Mouse (Mus musculus) embryonic facial prominence, embryonic 13.5 days (tissue): ENCODE measurements around the gene Cabcoco1. TPM values are rescaled to one million over a fixed set of nuclear protein-coding genes. Genes with fewer than 3 reads are reported as not detected.
A peak's percentile ranks its signal among the peaks of the same experiment; 100 is the strongest.

Experiments used
- ATAC-seq: fragments of 200-750 bp; cut with Nextera tagmentation; 2 replicates; pipeline ENCODE4 v1.8.0; 2017; ENCODE audit warnings: low read depth; ENCODE audit not compliant: insufficient number of reproducible peaks, insufficient read depth, low FRiP score, low TSS enrichment
- H3K27ac ChIP-seq: fragments of 300-500 bp; sonication (generic); 2 replicates; pipeline ENCODE4 v1.5.1; 2015; ENCODE audit warnings: moderate library complexity, mild to moderate bottlenecking, inconsistent platforms
- H3K27me3 ChIP-seq: fragments of 300-500 bp; sonication (generic); 2 replicates; pipeline ENCODE4 v1.6.1; 2015; ENCODE audit warnings: mild to moderate bottlenecking, inconsistent platforms
- H3K36me3 ChIP-seq: fragments of 300-500 bp; sonication (generic); 2 replicates; pipeline ENCODE4 v1.6.1; 2015; ENCODE audit warnings: mild to moderate bottlenecking, inconsistent platforms
- H3K4me1 ChIP-seq: fragments of 300-500 bp; sonication (generic); 2 replicates; pipeline ENCODE4 v1.6.1; 2015; ENCODE audit warnings: inconsistent platforms
- H3K4me2 ChIP-seq: fragments of 300-500 bp; sonication (generic); 2 replicates; pipeline ENCODE4 v1.6.1; 2015; ENCODE audit warnings: moderate library complexity, mild to moderate bottlenecking, inconsistent platforms
- H3K4me3 ChIP-seq: fragments of 300-500 bp; sonication (generic); 2 replicates; pipeline ENCODE4 v1.5.1; 2015; ENCODE audit warnings: mild to moderate bottlenecking, inconsistent platforms
- H3K9ac ChIP-seq: fragments of 300-500 bp; sonication (generic); 2 replicates; pipeline ENCODE4 v1.6.1; 2015; ENCODE audit warnings: mild to moderate bottlenecking, inconsistent platforms
- H3K9me3 ChIP-seq: fragments of 300-500 bp; sonication (generic); 2 replicates; pipeline ENCODE4 v1.6.1; 2016; ENCODE audit warnings: inconsistent platforms
- WGBS: fragments of 180-500 bp; shearing (Covaris S2); methylation state at CpG from one replicate; pipeline ENCODE4 v1.1.7; 2015; ENCODE audit warnings: mixed read lengths; 5-methylcytosine and 5-hydroxymethylcytosine counted together
- polyA plus RNA-seq: library from polyadenylated mRNA; unstranded; fragments of >200 nt; fragmentation: Nextera tagmentation; extraction: Ambion mirVana; gene quantifications from 2 replicates; pipeline ENCODE4 v1.2.1, GENCODE M21; 2015

The Cabcoco1 gene
- polyA plus RNA-seq, 1 experiment from 2014 or later = 2.1 TPM

DNA sequence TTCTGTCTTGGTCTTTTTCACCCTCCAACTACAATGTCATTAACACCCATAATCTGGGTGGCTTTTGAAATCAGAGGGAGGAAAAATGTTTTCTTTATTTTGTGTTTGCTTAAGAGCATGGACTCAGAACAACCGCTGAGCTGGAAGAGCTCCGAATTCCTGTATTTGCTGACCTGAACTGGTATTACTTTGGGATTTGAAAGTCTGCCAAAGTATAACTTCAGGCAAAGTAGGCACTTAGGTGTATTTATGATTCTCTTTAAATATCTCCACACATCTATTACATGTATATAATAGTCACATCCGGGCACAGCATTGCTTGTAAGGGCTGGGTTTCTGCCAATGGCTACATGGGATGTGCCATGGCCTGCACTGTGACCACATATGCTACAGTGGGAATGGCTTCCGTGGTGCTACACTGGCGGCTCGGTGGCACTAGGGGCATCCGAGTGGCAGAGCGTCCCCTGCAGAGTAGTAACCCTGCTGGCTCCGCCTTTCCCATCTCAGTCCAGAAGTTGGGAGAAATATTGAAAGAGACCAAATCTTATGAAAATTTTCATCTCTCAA is 37.0 kb downstream of the Cabcoco1 start:
- H3K4me2 ChIP-seq = no peak overlapping the region
- H3K4me3 ChIP-seq = no peak overlapping the region
- H3K27ac ChIP-seq = no peak overlapping the region
- 0 out of 2 replicates have a peak, but pooled peaks have one; percentile 37 for ATAC-seq
- no peaks in the 10 kb centered on the region for H3K9me3 ChIP-seq
- 82% methylated on average over 9 of the region's 9 CpGs for WGBS
- no peaks in the 10 kb centered on the region for H3K27me3 ChIP-seq
- peaks cover 17% of the 10 kb centered on the region; the same call in 1 of the 2 replicates for H3K4me1 ChIP-seq
- H3K36me3 ChIP-seq = no peaks in the 10 kb centered on the region
- H3K9ac ChIP-seq = no peak overlapping the region

DNA sequence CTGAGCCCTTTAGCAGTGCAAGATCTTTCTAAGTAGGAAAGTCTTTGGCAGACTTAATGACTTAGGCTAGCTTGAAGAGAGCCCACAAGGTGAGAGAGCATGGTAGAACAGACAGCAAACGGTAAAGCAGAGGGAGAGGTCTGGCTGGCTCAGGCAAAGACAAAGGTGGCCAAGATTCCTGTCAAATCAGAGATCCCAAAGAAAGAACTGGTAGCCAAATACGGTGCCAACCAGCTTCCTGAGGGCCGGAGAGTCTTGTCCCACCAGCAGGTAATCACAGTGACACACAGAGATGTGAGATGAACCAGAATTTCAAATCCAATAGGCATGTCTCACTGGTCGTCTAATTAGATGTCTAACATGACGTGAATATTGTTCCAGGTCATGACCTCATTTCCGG is 40.6 kb downstream of the Cabcoco1 start:
- WGBS = 73% methylated on average over 6 of the region's 6 CpGs
- H3K4me2 ChIP-seq = no peak overlapping the region
- H3K27ac ChIP-seq = no peak overlapping the region
- H3K4me1 ChIP-seq = peaks cover 8% of the 10 kb centered on the region; the same call in 1 of the 2 replicates
- no peaks in the 10 kb centered on the region for H3K9me3 ChIP-seq
- H3K27me3 ChIP-seq = no peaks in the 10 kb centered on the region
- no peaks in the 10 kb centered on the region for H3K36me3 ChIP-seq
- no peak for ATAC-seq
- no peak overlapping the region for H3K4me3 ChIP-seq
- H3K9ac ChIP-seq = no peak overlapping the region

DNA sequence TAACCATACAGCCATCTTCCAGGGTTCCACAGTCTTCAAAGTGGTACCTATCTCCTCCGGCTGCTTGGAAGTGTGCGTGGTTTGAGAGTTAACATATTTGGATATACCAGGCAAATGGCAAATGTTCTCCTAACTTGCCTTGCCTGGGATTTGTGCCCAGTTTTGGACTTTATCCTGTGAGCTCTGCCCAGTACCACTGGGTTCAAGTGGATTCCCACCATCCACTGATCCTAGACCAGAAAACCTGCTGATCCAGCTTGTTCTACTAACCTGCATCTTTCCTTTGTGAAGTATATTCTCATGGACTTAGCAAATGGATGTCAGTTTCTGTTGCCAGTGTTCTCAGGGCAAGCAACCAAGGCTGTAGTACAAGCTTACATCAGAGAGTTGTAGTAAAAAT is 46.5 kb downstream of the Cabcoco1 start:
- H3K4me1 ChIP-seq = peaks cover 18% of the 10 kb centered on the region
- ATAC-seq = no peak
- no peak overlapping the region for H3K4me2 ChIP-seq
- H3K4me3 ChIP-seq = no peak overlapping the region
- H3K9me3 ChIP-seq = no peaks in the 10 kb centered on the region
- H3K27ac ChIP-seq = no peak overlapping the region
- WGBS = 91% methylated on average over 2 of the region's 2 CpGs
- H3K27me3 ChIP-seq = no peaks in the 10 kb centered on the region
- no peaks in the 10 kb centered on the region for H3K36me3 ChIP-seq
- no peak overlapping the region for H3K9ac ChIP-seq

DNA sequence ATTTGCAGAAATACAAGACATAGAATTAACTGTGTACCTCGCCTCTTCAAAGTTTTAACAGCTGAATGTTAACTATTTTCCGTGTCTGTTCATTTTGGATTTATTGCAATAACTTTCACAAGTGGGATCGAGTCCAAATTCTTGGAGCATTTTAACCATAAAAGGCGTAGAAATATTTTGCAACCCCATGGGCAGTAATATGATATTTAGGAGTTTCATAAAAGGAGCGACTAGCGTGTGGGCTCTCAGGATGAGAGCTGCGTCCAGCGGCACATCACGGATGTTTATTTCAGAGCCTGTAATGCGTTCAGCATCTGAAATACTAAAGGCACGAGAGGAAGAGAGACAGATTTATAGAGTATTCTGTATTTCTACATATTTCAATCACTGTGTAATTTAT is 50.1 kb downstream of the Cabcoco1 start:
- ATAC-seq = no peak
- WGBS = 17% methylated on average over 11 of the region's 11 CpGs
- H3K27me3 ChIP-seq = no peaks in the 10 kb centered on the region
- H3K4me3 ChIP-seq = no peak overlapping the region
- H3K36me3 ChIP-seq = no peaks in the 10 kb centered on the region
- peak overlapping the region; percentile 33 for H3K4me2 ChIP-seq
- H3K9me3 ChIP-seq = no peaks in the 10 kb centered on the region
- peaks cover 22% of the 10 kb centered on the region for H3K4me1 ChIP-seq
- H3K9ac ChIP-seq = no peak overlapping the region
- H3K27ac ChIP-seq = peak overlapping the region; percentile 76

DNA sequence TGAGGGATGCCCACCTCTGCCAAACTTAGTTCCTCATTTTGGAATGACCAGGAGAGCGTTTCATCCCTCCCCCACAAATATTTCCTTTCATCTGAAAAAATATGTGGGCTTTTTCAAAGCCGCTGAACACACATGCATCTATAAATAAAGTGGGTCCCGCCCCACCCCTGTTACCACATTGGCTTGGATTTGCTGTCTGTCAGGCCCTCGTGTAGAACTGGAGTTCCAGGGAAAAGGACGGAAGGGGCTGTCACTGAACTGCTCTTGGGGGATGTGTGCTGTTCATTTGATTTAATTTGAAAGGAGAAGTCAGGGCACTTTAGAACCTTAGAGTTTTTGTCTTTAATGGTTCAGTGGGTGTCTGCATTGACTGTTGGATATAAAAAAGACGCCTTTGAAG is 50.9 kb downstream of the Cabcoco1 start:
- WGBS = 35% methylated on average over 6 of the region's 6 CpGs

DNA sequence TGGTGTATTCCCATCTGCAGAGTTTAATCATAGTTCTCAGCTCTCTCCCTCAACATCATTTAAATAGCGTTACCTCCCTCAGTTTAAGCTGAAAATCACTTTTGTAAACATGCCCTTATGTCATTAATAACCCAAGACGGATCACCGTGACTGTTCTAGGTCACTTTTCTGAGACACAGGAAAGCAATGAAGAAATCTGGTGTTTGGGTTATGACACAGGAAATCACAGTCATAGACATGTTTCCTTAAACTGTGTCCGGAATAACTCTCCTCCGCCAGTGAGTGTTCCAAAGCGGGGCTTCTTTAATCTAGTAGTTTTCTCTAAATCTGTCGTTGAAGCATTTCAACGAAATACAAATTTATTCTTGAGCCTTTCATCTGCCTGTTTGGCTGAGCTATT is 68.9 kb downstream of the Cabcoco1 start:
- Histone ChIP-seq H3K9ac (no peak overlapping the region), H3K36me3 (no peaks in the 10 kb centered on the region), H3K4me1 (no peaks in the 10 kb centered on the region), H3K27me3 (no peaks in the 10 kb centered on the region), H3K4me3 (no peak overlapping the region), H3K9me3 (no peaks in the 10 kb centered on the region), H3K27ac (no peak overlapping the region), H3K4me2 (no peak overlapping the region)
- WGBS = 73% methylated on average over 8 of the region's 8 CpGs
- ATAC-seq = no peak

More for the DNA sequence above, 50.9 kb downstream of the Cabcoco1 start:
- no peak for ATAC-seq
- Histone ChIP-seq H3K4me3 (no peak overlapping the region), H3K4me1 (peaks cover 22% of the 10 kb centered on the region), H3K27me3 (no peaks in the 10 kb centered on the region), H3K27ac (peak overlapping the region; percentile 76), H3K36me3 (no peaks in the 10 kb centered on the region), H3K9ac (no peak overlapping the region), H3K9me3 (no peaks in the 10 kb centered on the region), H3K4me2 (0 out of 2 replicates have a peak overlapping the region, but pooled peaks have one; percentile 16)

DNA sequence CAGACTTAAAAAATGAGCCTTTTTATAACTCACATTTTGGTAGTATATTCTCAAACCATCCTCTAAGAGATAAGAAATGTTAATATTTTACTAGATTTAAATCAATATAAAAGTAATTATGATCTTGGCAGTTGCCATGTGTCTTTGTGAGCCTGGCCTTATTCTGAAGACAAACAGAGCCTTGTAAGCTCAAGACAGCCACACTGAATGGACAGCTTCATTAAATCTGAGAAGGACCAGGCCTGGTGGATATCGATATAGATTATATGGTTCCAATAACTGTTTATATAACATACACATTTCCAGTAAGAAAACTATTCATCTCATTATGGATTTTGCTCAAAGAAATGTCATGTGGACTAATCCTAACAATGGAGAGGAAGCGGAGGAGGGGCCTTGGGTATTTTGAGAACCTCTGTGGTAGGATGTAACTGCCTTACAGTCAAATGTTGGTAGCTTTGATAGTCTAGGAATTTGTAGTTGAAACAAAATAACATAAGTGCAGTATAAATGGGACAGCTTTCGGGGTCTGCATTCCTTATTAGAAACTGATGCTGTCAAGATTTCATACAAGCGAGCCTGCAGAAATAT is 75.9 kb downstream of the Cabcoco1 start:
- 0 out of 2 replicates have a peak overlapping the region, but pooled peaks have one; percentile 28 for H3K27ac ChIP-seq
- 33% methylated on average over 4 of the region's 4 CpGs for WGBS
- H3K36me3 ChIP-seq = no peaks in the 10 kb centered on the region
- H3K4me2 ChIP-seq = no peak overlapping the region
- H3K4me3 ChIP-seq = no peak overlapping the region
- H3K27me3 ChIP-seq = no peaks in the 10 kb centered on the region
- no peak overlapping the region for H3K9ac ChIP-seq
- ATAC-seq = no peak
- H3K4me1 ChIP-seq = peaks cover 25% of the 10 kb centered on the region
- no peaks in the 10 kb centered on the region for H3K9me3 ChIP-seq

DNA sequence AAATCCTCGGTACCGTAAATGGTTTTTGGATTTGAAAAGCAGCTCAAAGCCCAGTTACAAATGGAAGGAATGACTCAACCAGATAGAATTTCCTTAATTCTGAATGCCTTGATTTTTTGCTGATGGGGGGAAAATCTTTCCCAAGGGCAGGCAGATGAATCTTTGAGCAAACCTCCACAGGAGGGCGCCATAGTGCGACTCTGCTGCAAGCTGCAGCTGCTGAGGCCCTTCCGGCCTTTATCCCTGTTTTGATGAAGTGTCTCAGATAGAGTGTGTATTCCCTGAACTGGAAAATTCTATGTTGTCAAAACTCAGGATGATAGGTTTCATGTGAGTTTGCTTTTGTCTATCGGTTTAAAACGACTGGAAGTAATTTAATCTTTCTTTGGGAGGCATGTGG is 76.8 kb downstream of the Cabcoco1 start:
- H3K27me3 ChIP-seq = no peaks in the 10 kb centered on the region
- H3K4me2 ChIP-seq = no peak overlapping the region
- no peak for ATAC-seq
- peak overlapping the region; percentile 40; the same call in 1 of the 2 replicates for H3K27ac ChIP-seq
- H3K4me1 ChIP-seq = peaks cover 25% of the 10 kb centered on the region
- no peak overlapping the region for H3K4me3 ChIP-seq
- WGBS = 5% methylated on average over 7 of the region's 7 CpGs
- H3K9me3 ChIP-seq = no peaks in the 10 kb centered on the region
- no peak overlapping the region for H3K9ac ChIP-seq
- no peaks in the 10 kb centered on the region for H3K36me3 ChIP-seq

DNA sequence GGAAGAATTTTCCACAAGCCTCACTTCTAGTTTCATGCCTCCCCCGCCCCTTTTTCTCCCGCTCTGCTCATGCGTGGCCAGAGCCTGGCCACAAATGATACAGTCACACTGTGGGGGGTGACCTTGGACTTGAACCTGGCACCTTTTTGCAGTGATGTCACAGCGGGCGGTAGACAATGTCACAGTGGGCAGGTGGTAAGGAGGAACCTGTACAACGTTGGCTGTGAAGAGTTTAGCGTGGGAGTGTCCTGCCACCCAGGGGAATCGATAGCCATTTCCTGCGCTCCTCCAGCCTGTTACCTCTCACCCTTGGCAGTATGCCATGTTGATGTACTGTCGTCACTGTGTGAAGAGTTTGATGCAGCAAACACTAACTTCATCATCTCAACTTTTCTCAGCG is 81.9 kb downstream of the Cabcoco1 start:
- Histone ChIP-seq H3K4me1 (peaks cover 17% of the 10 kb centered on the region), H3K27me3 (no peaks in the 10 kb centered on the region), H3K4me2 (no peak overlapping the region), H3K36me3 (no peaks in the 10 kb centered on the region), H3K4me3 (no peak overlapping the region), H3K9ac (no peak overlapping the region), H3K27ac (no peak overlapping the region), H3K9me3 (no peaks in the 10 kb centered on the region)
- 78% methylated on average over 11 of the region's 11 CpGs for WGBS
- ATAC-seq = no peak

DNA sequence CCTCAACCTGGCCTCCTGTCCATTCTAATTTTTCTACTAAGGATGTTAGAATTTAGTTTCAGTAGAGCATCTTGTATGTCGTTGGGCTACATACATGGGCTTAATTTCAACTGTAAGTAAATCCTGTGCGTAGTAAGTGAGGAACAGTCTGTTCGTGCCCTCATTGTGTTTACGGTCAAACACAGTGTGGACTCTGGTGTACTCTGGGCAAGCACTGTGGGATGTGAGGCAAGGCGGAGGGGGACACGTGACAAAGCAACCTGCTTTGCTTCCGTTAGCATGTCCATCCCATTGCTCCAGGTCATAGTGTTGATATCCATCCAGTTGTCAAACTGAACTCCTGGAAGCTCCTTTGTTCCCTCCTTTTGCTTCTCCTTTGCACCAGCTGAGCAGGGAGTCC is 84.7 kb downstream of the Cabcoco1 start:
- Histone ChIP-seq H3K9me3 (no peaks in the 10 kb centered on the region), H3K36me3 (0 out of 2 replicates have a peak, but pooled peaks cover 2% of the 10 kb centered on the region), H3K27me3 (no peaks in the 10 kb centered on the region), H3K27ac (no peak overlapping the region), H3K4me1 (peaks cover 4% of the 10 kb centered on the region; the same call in 1 of the 2 replicates), H3K4me3 (no peak overlapping the region), H3K9ac (no peak overlapping the region), H3K4me2 (no peak overlapping the region)
- 88% methylated on average over 7 of the region's 7 CpGs for WGBS
- no peak for ATAC-seq

DNA sequence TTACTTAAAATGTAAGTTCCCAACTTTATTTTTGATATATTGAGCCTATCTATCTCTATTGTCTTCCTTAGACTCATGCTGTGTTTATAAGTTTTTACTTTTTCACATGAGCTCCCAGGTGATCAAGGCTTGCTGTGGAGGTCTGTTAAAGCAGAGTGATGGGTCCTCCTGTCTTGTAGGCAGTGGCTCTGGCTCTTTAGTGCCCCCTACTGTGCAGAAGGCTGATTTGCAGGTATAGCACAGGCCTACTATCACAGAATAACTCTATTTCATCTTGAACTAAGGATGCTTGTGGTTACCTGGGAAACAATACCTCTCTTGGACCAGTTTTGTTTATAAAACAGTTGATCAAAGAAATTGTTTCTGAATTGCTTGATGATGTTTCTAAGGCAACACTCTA is 87.2 kb downstream of the Cabcoco1 start:
- Histone ChIP-seq H3K9ac (no peak overlapping the region), H3K9me3 (no peaks in the 10 kb centered on the region), H3K4me2 (no peak overlapping the region), H3K27ac (no peak overlapping the region), H3K36me3 (0 out of 2 replicates have a peak, but pooled peaks cover 2% of the 10 kb centered on the region), H3K4me1 (no peaks in the 10 kb centered on the region), H3K4me3 (no peak overlapping the region), H3K27me3 (no peaks in the 10 kb centered on the region)
- no peak for ATAC-seq

DNA sequence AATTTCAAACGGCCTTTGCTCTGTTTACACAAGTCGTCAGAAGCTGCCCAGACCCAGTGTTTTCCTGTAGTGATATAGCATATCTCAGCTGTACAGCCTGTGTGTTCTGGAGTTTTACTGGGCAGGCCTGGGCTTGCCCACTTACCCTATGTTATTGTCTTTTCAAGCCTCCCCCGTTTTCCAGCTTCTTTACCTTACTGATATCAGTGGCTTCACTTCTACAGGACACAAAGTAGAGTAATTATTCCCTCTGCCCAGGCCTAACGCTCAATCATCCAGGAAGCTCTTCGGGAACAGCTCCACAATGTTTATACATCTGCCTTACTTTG is 94.9 kb downstream of the Cabcoco1 start:
- no peaks in the 10 kb centered on the region for H3K36me3 ChIP-seq
- H3K4me2 ChIP-seq = no peak overlapping the region
- no peaks in the 10 kb centered on the region for H3K27me3 ChIP-seq
- peaks cover 28% of the 10 kb centered on the region for H3K4me1 ChIP-seq
- 41% methylated on average over 5 of the region's 5 CpGs for WGBS
- no peaks in the 10 kb centered on the region for H3K9me3 ChIP-seq
- peak overlapping the region; percentile 74; the same call in 1 of the 2 replicates for H3K27ac ChIP-seq
- H3K4me3 ChIP-seq = no peak overlapping the region
- no peak overlapping the region for H3K9ac ChIP-seq
- ATAC-seq = no peak
